Mouse (Mus musculus): Measurements from ENCODE around the gene Slc41a2.
"Not testable (repeated sequence)": the region's sequence is repeated elsewhere in the genome, so short reads cannot be mapped to it uniquely, and the experiment has no call there.

Gene Slc41a2

GRCm38 (mm10) chr10:83337159-83337951, at the start of gene Slc41a2:
TSS of gene Slc41a2 (minus strand) at chr10:83337882.
- peak; percentile 92 to 94 for DNase-seq

- no peak for DNase-seq
These were observed 47.7 kb upstream of the Slc41a2 start for GRCm38 (mm10) chr10:83385330-83385910.

- no peak for DNase-seq
These were observed 47.0 kb upstream of the Slc41a2 start for GRCm38 (mm10) chr10:83384456-83385215.

- DNase-seq = no peak
These were observed 46.2 kb upstream of the Slc41a2 start for GRCm38 (mm10) chr10:83383863-83384262.

- no peak for DNase-seq
These were observed 45.3 kb upstream of the Slc41a2 start for GRCm38 (mm10) chr10:83382988-83383387.

- DNase-seq = no peak
These were observed 44.8 kb upstream of the Slc41a2 start for GRCm38 (mm10) chr10:83382528-83382927.

- DNase-seq = no peak
These were observed 42.8 kb upstream of the Slc41a2 start for GRCm38 (mm10) chr10:83380501-83380900.

- peak in 1 of 2 experiments; percentile 42 for DNase-seq
These were observed 40.6 kb upstream of the Slc41a2 start for GRCm38 (mm10) chr10:83378083-83378833.

GRCm38 (mm10) chr10:83376911-83377682, 39.4 kb upstream of the Slc41a2 start:
- peak; percentile 27 to 55 for DNase-seq

GRCm38 (mm10) chr10:83375458-83375857, 37.8 kb upstream of the Slc41a2 start:
- not testable (repeated sequence) for DNase-seq

- DNase-seq = no peak
These were observed 36.5 kb upstream of the Slc41a2 start for GRCm38 (mm10) chr10:83374045-83374656.

GRCm38 (mm10) chr10:83368918-83369317, 31.2 kb upstream of the Slc41a2 start:
- DNase-seq = no peak

- DNase-seq = no peak
These were observed 25.8 kb upstream of the Slc41a2 start for GRCm38 (mm10) chr10:83363451-83363850.

GRCm38 (mm10) chr10:83361643-83362382, 24.1 kb upstream of the Slc41a2 start:
- peak in 1 of 2 experiments; percentile 38 for DNase-seq

GRCm38 (mm10) chr10:83360356-83360755, 22.7 kb upstream of the Slc41a2 start:
- DNase-seq = no peak

- peak; percentile 96 to 98 for DNase-seq
These were observed 22.3 kb upstream of the Slc41a2 start, which contains the start of gene D10Wsu102e for GRCm38 (mm10) chr10:83359956-83360355. TSS of gene D10Wsu102e (plus strand) at chr10:83360221.

GRCm38 (mm10) chr10:83359451-83359850, 21.8 kb upstream of the Slc41a2 start:
- no peak for DNase-seq

- DNase-seq = no peak
These were observed 18.7 kb upstream of the Slc41a2 start for GRCm38 (mm10) chr10:83356416-83356815.

- peak in 1 of 2 experiments; percentile 30 for DNase-seq
These were observed 16.6 kb upstream of the Slc41a2 start for GRCm38 (mm10) chr10:83354333-83354719.

GRCm38 (mm10) chr10:83353680-83354332, 16.1 kb upstream of the Slc41a2 start:
- no peak for DNase-seq

Data from cerebellum, postnatal 25 days (tissue).